Mouse (Mus musculus): ENCODE measurements around the gene Prpf8. TPM values are rescaled to one million over a fixed set of nuclear protein-coding genes. Genes with fewer than 3 reads are reported as not detected.

The Prpf8 gene
- 24.1 and 25.3 TPM in 2 replicates for polyA plus RNA-seq (2015; fragmentation: Nextera tagmentation; extraction: Ambion mirVana)

- WGBS (ENCODE audit: insufficient replicate concordance): under 1% methylated on average over 52 of the region's 52 CpGs
- Histone ChIP-seq H3K27me3 (ENCODE audit: control insufficient read depth, insufficient read depth, low read depth, low read length) (no peaks in the 10 kb centered on the region; the same call in none of the 2 replicates), H3K4me3 (ENCODE audit: low read depth, low read length) (peak within 1 kb of the TSS; percentile 91), H3K27ac (ENCODE audit: low read length) (peak within 1 kb of the TSS; percentile 68), H3K36me3 (ENCODE audit: control insufficient read depth, insufficient read depth) (peaks cover 22% of the 10 kb centered on the region), H3K4me2 (ENCODE audit: low read depth, low read length) (peak within 1 kb of the TSS; percentile 91), H3K4me1 (ENCODE audit: control insufficient read depth, low read depth, low read length) (peaks cover 12% of the 10 kb centered on the region), H3K9me3 (replicated peaks; ENCODE audit: control insufficient read depth, low read length) (no peaks in the 10 kb centered on the region), H3K9ac (ENCODE audit: low read depth, low read length) (peak within 1 kb of the TSS; percentile 93)
- ATAC-seq (ENCODE audit: low read depth): peak; percentile 100
Observed at GRCm38 (mm10) chr11:75486601-75487285, at the start of gene Prpf8. Prpf8 (plus strand) TSS chr11:75486816.

GRCm38 (mm10) chr11:75438194-75438593, 48.4 kb upstream of the Prpf8 start:
- Histone ChIP-seq H3K9ac (ENCODE audit: low read depth, low read length) (peak overlapping the region; percentile 44), H3K4me2 (ENCODE audit: low read depth, low read length) (peak overlapping the region; percentile 16; the same call in 1 of the 2 replicates), H3K27me3 (ENCODE audit: control insufficient read depth, insufficient read depth, low read depth, low read length) (no peaks in the 10 kb centered on the region), H3K4me3 (ENCODE audit: low read depth, low read length) (peak overlapping the region; percentile 47), H3K27ac (ENCODE audit: low read length) (peak overlapping the region; percentile 64), H3K36me3 (ENCODE audit: control insufficient read depth, insufficient read depth) (peaks cover 34% of the 10 kb centered on the region), H3K9me3 (replicated peaks; ENCODE audit: control insufficient read depth, low read length) (0 out of 2 replicates have a peak, but pooled peaks cover 3% of the 10 kb centered on the region), H3K4me1 (ENCODE audit: control insufficient read depth, low read depth, low read length) (peaks cover 3% of the 10 kb centered on the region)
- 67% methylated on average over 13 of the region's 13 CpGs for WGBS (ENCODE audit: insufficient replicate concordance)
- no peak for ATAC-seq (ENCODE audit: low read depth)

GRCm38 (mm10) chr11:75438804-75439203, 47.8 kb upstream of the Prpf8 start:
- Histone ChIP-seq H3K4me3 (ENCODE audit: low read depth, low read length) (peak overlapping the region; percentile 47), H3K9me3 (replicated peaks; ENCODE audit: control insufficient read depth, low read length) (0 out of 2 replicates have a peak, but pooled peaks cover 3% of the 10 kb centered on the region), H3K4me1 (ENCODE audit: control insufficient read depth, low read depth, low read length) (peaks cover 3% of the 10 kb centered on the region), H3K27me3 (ENCODE audit: control insufficient read depth, insufficient read depth, low read depth, low read length) (no peaks in the 10 kb centered on the region), H3K9ac (ENCODE audit: low read depth, low read length) (peak overlapping the region; percentile 44), H3K27ac (ENCODE audit: low read length) (peak overlapping the region; percentile 64), H3K4me2 (ENCODE audit: low read depth, low read length) (no peak overlapping the region), H3K36me3 (ENCODE audit: control insufficient read depth, insufficient read depth) (peaks cover 37% of the 10 kb centered on the region)
- no peak for ATAC-seq (ENCODE audit: low read depth)
- whole genome bisulfite sequencing (ENCODE audit: insufficient replicate concordance): 82% methylated on average over 3 of the region's 3 CpGs

GRCm38 (mm10) chr11:75439363-75439762, 47.3 kb upstream of the Prpf8 start, which contains the start of gene Serpinf2:
Serpinf2 (minus strand) TSS chr11:75439591.
- Histone ChIP-seq H3K9me3 (replicated peaks; ENCODE audit: control insufficient read depth, low read length) (0 out of 2 replicates have a peak, but pooled peaks cover under 1% of the 10 kb centered on the region), H3K9ac (ENCODE audit: low read depth, low read length) (peak within 1 kb of the TSS; percentile 44), H3K4me1 (ENCODE audit: control insufficient read depth, low read depth, low read length) (peaks cover 5% of the 10 kb centered on the region), H3K36me3 (ENCODE audit: control insufficient read depth, insufficient read depth) (peaks cover 42% of the 10 kb centered on the region), H3K4me2 (ENCODE audit: low read depth, low read length) (peak within 1 kb of the TSS; percentile 14; the same call in 1 of the 2 replicates), H3K27me3 (ENCODE audit: control insufficient read depth, insufficient read depth, low read depth, low read length) (no peaks in the 10 kb centered on the region), H3K27ac (ENCODE audit: low read length) (peak within 1 kb of the TSS; percentile 69), H3K4me3 (ENCODE audit: low read depth, low read length) (peak within 1 kb of the TSS; percentile 47)
- 67% methylated on average over 6 of the region's 6 CpGs for WGBS (ENCODE audit: insufficient replicate concordance)
- peak; percentile 71 for ATAC-seq (ENCODE audit: low read depth)

GRCm38 (mm10) chr11:75439951-75440350, 46.7 kb upstream of the Prpf8 start:
- Histone ChIP-seq H3K36me3 (ENCODE audit: control insufficient read depth, insufficient read depth) (peaks cover 44% of the 10 kb centered on the region), H3K4me2 (ENCODE audit: low read depth, low read length) (peak overlapping the region; percentile 14; the same call in 1 of the 2 replicates), H3K4me3 (ENCODE audit: low read depth, low read length) (no peak overlapping the region), H3K27me3 (ENCODE audit: control insufficient read depth, insufficient read depth, low read depth, low read length) (no peaks in the 10 kb centered on the region), H3K9me3 (replicated peaks; ENCODE audit: control insufficient read depth, low read length) (no peaks in the 10 kb centered on the region), H3K4me1 (ENCODE audit: control insufficient read depth, low read depth, low read length) (peaks cover 11% of the 10 kb centered on the region), H3K9ac (ENCODE audit: low read depth, low read length) (no peak overlapping the region), H3K27ac (ENCODE audit: low read length) (peak overlapping the region; percentile 69)
- ATAC-seq (ENCODE audit: low read depth): no peak
- 75% methylated on average over 3 of the region's 3 CpGs for WGBS (ENCODE audit: insufficient replicate concordance)

- Histone ChIP-seq H3K36me3 (ENCODE audit: control insufficient read depth, insufficient read depth) (peaks cover 48% of the 10 kb centered on the region), H3K4me3 (ENCODE audit: low read depth, low read length) (no peak overlapping the region), H3K27me3 (ENCODE audit: control insufficient read depth, insufficient read depth, low read depth, low read length) (no peaks in the 10 kb centered on the region), H3K27ac (ENCODE audit: low read length) (no peak overlapping the region), H3K4me1 (ENCODE audit: control insufficient read depth, low read depth, low read length) (peaks cover 11% of the 10 kb centered on the region), H3K4me2 (ENCODE audit: low read depth, low read length) (no peak overlapping the region), H3K9me3 (replicated peaks; ENCODE audit: control insufficient read depth, low read length) (no peaks in the 10 kb centered on the region), H3K9ac (ENCODE audit: low read depth, low read length) (no peak overlapping the region)
- no peak for ATAC-seq (ENCODE audit: low read depth)
- WGBS (ENCODE audit: insufficient replicate concordance): 80% methylated on average over 7 of the region's 7 CpGs
Observed at GRCm38 (mm10) chr11:75441034-75441433, 45.6 kb upstream of the Prpf8 start.

- no peak for ATAC-seq (ENCODE audit: low read depth)
- Histone ChIP-seq H3K4me2 (ENCODE audit: low read depth, low read length) (no peak overlapping the region), H3K4me3 (ENCODE audit: low read depth, low read length) (no peak overlapping the region), H3K4me1 (ENCODE audit: control insufficient read depth, low read depth, low read length) (peaks cover 11% of the 10 kb centered on the region), H3K27me3 (ENCODE audit: control insufficient read depth, insufficient read depth, low read depth, low read length) (no peaks in the 10 kb centered on the region), H3K9me3 (replicated peaks; ENCODE audit: control insufficient read depth, low read length) (no peaks in the 10 kb centered on the region), H3K36me3 (ENCODE audit: control insufficient read depth, insufficient read depth) (peaks cover 54% of the 10 kb centered on the region), H3K27ac (ENCODE audit: low read length) (no peak overlapping the region), H3K9ac (ENCODE audit: low read depth, low read length) (no peak overlapping the region)
- 92% methylated on average over 16 of the region's 16 CpGs for WGBS (ENCODE audit: insufficient replicate concordance)
Observed at GRCm38 (mm10) chr11:75441601-75442000, 45.0 kb upstream of the Prpf8 start.

- peak overlapping the region; percentile 83 for H3K27ac ChIP-seq (ENCODE audit: low read length)
- H3K27me3 ChIP-seq (ENCODE audit: control insufficient read depth, insufficient read depth, low read depth, low read length): no peaks in the 10 kb centered on the region
- H3K4me3 ChIP-seq (ENCODE audit: low read depth, low read length): no peak overlapping the region
- WGBS (ENCODE audit: insufficient replicate concordance): 74% methylated on average over 8 of the region's 8 CpGs
- peaks cover 72% of the 10 kb centered on the region for H3K36me3 ChIP-seq (ENCODE audit: control insufficient read depth, insufficient read depth)
- peaks cover 27% of the 10 kb centered on the region for H3K4me1 ChIP-seq (ENCODE audit: control insufficient read depth, low read depth, low read length)
- no peak overlapping the region for H3K9ac ChIP-seq (ENCODE audit: low read depth, low read length)
- no peak overlapping the region for H3K4me2 ChIP-seq (ENCODE audit: low read depth, low read length)
- peak; percentile 83 for ATAC-seq (ENCODE audit: low read depth)
- H3K9me3 ChIP-seq (replicated peaks; ENCODE audit: control insufficient read depth, low read length): no peaks in the 10 kb centered on the region
Observed at GRCm38 (mm10) chr11:75443711-75444110, 42.9 kb upstream of the Prpf8 start.

- Histone ChIP-seq H3K27me3 (ENCODE audit: control insufficient read depth, insufficient read depth, low read depth, low read length) (no peaks in the 10 kb centered on the region), H3K4me2 (ENCODE audit: low read depth, low read length) (peak overlapping the region; percentile 80), H3K9ac (ENCODE audit: low read depth, low read length) (peak overlapping the region; percentile 70), H3K36me3 (ENCODE audit: control insufficient read depth, insufficient read depth) (peaks cover 54% of the 10 kb centered on the region), H3K27ac (ENCODE audit: low read length) (peak overlapping the region; percentile 93), H3K4me3 (ENCODE audit: low read depth, low read length) (peak overlapping the region; percentile 59), H3K4me1 (ENCODE audit: control insufficient read depth, low read depth, low read length) (peaks cover 68% of the 10 kb centered on the region), H3K9me3 (replicated peaks; ENCODE audit: control insufficient read depth, low read length) (no peaks in the 10 kb centered on the region)
- no peak for ATAC-seq (ENCODE audit: low read depth)
- 43% methylated on average over 3 of the region's 3 CpGs for WGBS (ENCODE audit: insufficient replicate concordance)
Observed at GRCm38 (mm10) chr11:75448575-75448974, 38.0 kb upstream of the Prpf8 start.

Measured in liver, embryonic 16.5 days (tissue).